Mouse (Mus musculus): ENCODE results near the gene Dnal4. TPM values are rescaled to one million over a fixed set of nuclear protein-coding genes. Genes with fewer than 3 reads are reported as not detected.

Gene Dnal4
- total RNA-seq, 2 experiments from 2014 or later: 41.1 TPM

GRCm38 (mm10) chr15:79801646-79802045 lies 24.0 kb upstream of the Dnal4 start:
- DNase-seq (ENCODE audit: low spot score in 2 of 2): no peak

- DNase-seq (ENCODE audit: low spot score in 2 of 2): no peak
Measured at GRCm38 (mm10) chr15:79800701-79801100, 23.1 kb upstream of the Dnal4 start.

GRCm38 (mm10) chr15:79798591-79798990 lies 20.9 kb upstream of the Dnal4 start:
- DNase-seq (ENCODE audit: low spot score in 2 of 2): no peak

GRCm38 (mm10) chr15:79797680-79798079 lies 20.0 kb upstream of the Dnal4 start:
- DNase-seq (ENCODE audit: low spot score in 2 of 2): no peak

GRCm38 (mm10) chr15:79797096-79797495 lies 19.4 kb upstream of the Dnal4 start:
- DNase-seq (ENCODE audit: low spot score in 2 of 2): no peak

- DNase-seq (ENCODE audit: low spot score in 2 of 2): peak; percentile 61 to 70
Measured at GRCm38 (mm10) chr15:79796256-79796655, 18.6 kb upstream of the Dnal4 start.

- no peak for DNase-seq (ENCODE audit: low spot score in 2 of 2)
Measured at GRCm38 (mm10) chr15:79794173-79794572, 16.5 kb upstream of the Dnal4 start.

- no peak for DNase-seq (ENCODE audit: low spot score in 2 of 2)
Measured at GRCm38 (mm10) chr15:79793076-79793475, 15.4 kb upstream of the Dnal4 start.

- DNase-seq (ENCODE audit: low spot score in 2 of 2): no peak
Measured at GRCm38 (mm10) chr15:79792455-79792854, 14.8 kb upstream of the Dnal4 start.

- DNase-seq (ENCODE audit: low spot score in 2 of 2): no peak
Measured at GRCm38 (mm10) chr15:79791502-79791901, 13.9 kb upstream of the Dnal4 start.

GRCm38 (mm10) chr15:79790905-79791304 lies 13.3 kb upstream of the Dnal4 start:
- no peak for DNase-seq (ENCODE audit: low spot score in 2 of 2)

GRCm38 (mm10) chr15:79790111-79790510 lies 12.5 kb upstream of the Dnal4 start:
- no peak for DNase-seq (ENCODE audit: low spot score in 2 of 2)

- DNase-seq (ENCODE audit: low spot score in 2 of 2): no peak
Measured at GRCm38 (mm10) chr15:79787815-79788214, 10.2 kb upstream of the Dnal4 start.

- DNase-seq (ENCODE audit: low spot score in 2 of 2): no peak
Measured at GRCm38 (mm10) chr15:79785056-79785455, 7.4 kb upstream of the Dnal4 start.

GRCm38 (mm10) chr15:79775662-79776061 lies 2.0 kb downstream of the Dnal4 start:
- DNase-seq (ENCODE audit: low spot score in 2 of 2): peak in 1 of 2 experiments; percentile 61

- peak; percentile 92 to 99 for DNase-seq (ENCODE audit: low spot score in 2 of 2)
Measured at GRCm38 (mm10) chr15:79774117-79775027, 3.3 kb downstream of the Dnal4 start.

- DNase-seq (ENCODE audit: low spot score in 2 of 2): no peak
Measured at GRCm38 (mm10) chr15:79770629-79771240, 6.9 kb downstream of the Dnal4 start.

- DNase-seq (ENCODE audit: low spot score in 2 of 2): no peak
Measured at GRCm38 (mm10) chr15:79768302-79768701, 9.3 kb downstream of the Dnal4 start.

- DNase-seq (ENCODE audit: low spot score in 2 of 2): no peak
Measured at GRCm38 (mm10) chr15:79767327-79767961, 10.2 kb downstream of the Dnal4 start.

- DNase-seq (ENCODE audit: low spot score in 2 of 2): peak in 1 of 2 experiments; percentile 70
Measured at GRCm38 (mm10) chr15:79766586-79767071, 11.0 kb downstream of the Dnal4 start.

GRCm38 (mm10) chr15:79766168-79766567 lies 11.5 kb downstream of the Dnal4 start:
- DNase-seq (ENCODE audit: low spot score in 2 of 2): no peak

- DNase-seq (ENCODE audit: low spot score in 2 of 2): no peak
Measured at GRCm38 (mm10) chr15:79765361-79765760, 12.3 kb downstream of the Dnal4 start.

Measured in layer of hippocampus, postnatal 14 days (tissue).